Mouse (Mus musculus): Measurements from ENCODE around the gene Tectb. TPM values are rescaled to one million over a fixed set of nuclear protein-coding genes. Genes with fewer than 3 reads are reported as not detected.

Tectb gene
- polyA plus RNA-seq, 1 experiment from 2014 or later, result 0.08 TPM

Small RNA genes lying within 50 kb of the gene (microRNA-seq; reads per million reads assigned to microRNA genes)
- not detected for gene Mir6715

Other genes starting within 250 kb of the Tectb start
- 12.8 and 14.9 TPM in 2 replicates for gene Gpam, start 53.5 kb upstream of the Tectb start, polyA plus RNA-seq (2016; fragmentation: Nextera tagmentation; extraction: Ambion mirVana)
- gene Gucy2g, start 60.5 kb downstream of the Tectb start, polyA plus RNA-seq (2016; fragmentation: Nextera tagmentation; extraction: Ambion mirVana), result 0.04 TPM in 1 of 2 replicates, not detected in the other
- 33.7 and 42.3 TPM in 2 replicates for gene Acsl5, start 71.2 kb downstream of the Tectb start, polyA plus RNA-seq (2016; fragmentation: Nextera tagmentation; extraction: Ambion mirVana)
- gene Zdhhc6, start 135.3 kb downstream of the Tectb start, polyA plus RNA-seq (2016; fragmentation: Nextera tagmentation; extraction: Ambion mirVana), result 93.8 and 103 TPM in 2 replicates
- 22.2 and 26.5 TPM in 2 replicates for gene Vti1a, start 135.6 kb downstream of the Tectb start, polyA plus RNA-seq (2016; fragmentation: Nextera tagmentation; extraction: Ambion mirVana)

All from heart, embryonic 10.5 days (tissue).